Mouse (Mus musculus) cortical plate, adult 2 months (tissue): Measurements from ENCODE around the gene Mmp11.

ENCODE experiments used
- CTCF ChIP-seq: fragments of 200-500 bp; IDR thresholded peaks from 2 replicates; pipeline ENCODE4 v1.5.1; 2011; ENCODE audit warnings: mild to moderate bottlenecking, control low read depth, low read length; ENCODE audit not compliant: insufficient read depth; ENCODE audit errors: extremely low read depth
- POLR2A ChIP-seq: fragments of 200-500 bp; IDR thresholded peaks from 2 replicates; pipeline ENCODE4 v1.6.1; 2011; ENCODE audit warnings: mild to moderate bottlenecking, low read length, control low read depth; ENCODE audit not compliant: insufficient read depth; ENCODE audit errors: extremely low read depth

GRCm38 (mm10) chr10:75948079-75948478 is 11.8 kb upstream of the Mmp11 start:
- no peak for TF ChIP-seq CTCF
- TF ChIP-seq POLR2A, result no peak
